Mouse (Mus musculus): ENCODE measurements around the gene Tmem45a2. TPM values are rescaled to one million over a fixed set of nuclear protein-coding genes. Genes with fewer than 3 reads are reported as not detected.

The Tmem45a2 gene
- not detected for total RNA-seq (2021)
- long read RNA-seq, experiment 1, result 0 reads
- long read RNA-seq, experiment 2, result 0 reads

- Histone ChIP-seq H3K4me3 (no peak within 1 kb of the TSS), H3K27ac (no peak within 1 kb of the TSS)
- TF ChIP-seq CTCF (IDR thresholded peaks at IDR 0.05), result no peak
- no peak for DNase-seq (ENCODE audit: extremely low spot score in 1 of 2, low spot score in 2 of 2)
- intact Hi-C loops (cut with DNase I), result no loop called here
Measured at GRCm38 (mm10) chr16:57071132-57071639, at the start of gene Tmem45a2. TSS of gene Tmem45a2 (minus strand) at chr16:57071372.

GRCm38 (mm10) chr16:57117562-57117961, 46.4 kb upstream of the Tmem45a2 start:
- TF ChIP-seq CTCF (IDR thresholded peaks at IDR 0.05), result no peak
- Histone ChIP-seq H3K4me3 (no peak overlapping the region), H3K27ac (no peak overlapping the region)
- intact Hi-C loops (cut with DNase I), result no loop called here
- no peak for DNase-seq (ENCODE audit: extremely low spot score in 1 of 2, low spot score in 2 of 2)

GRCm38 (mm10) chr16:57116066-57116465, 44.9 kb upstream of the Tmem45a2 start:
- TF ChIP-seq CTCF (IDR thresholded peaks at IDR 0.05), result peak; percentile 27
- no peak overlapping the region for H3K4me3 ChIP-seq
- intact Hi-C loops (cut with DNase I), result loop anchor here (1.0 kb wide), 1 partner anchor 61 kb away; no protein-coding TSS in a partner anchor
- DNase-seq (ENCODE audit: extremely low spot score in 1 of 2, low spot score in 2 of 2), result no peak
- no peak overlapping the region for H3K27ac ChIP-seq

DNA sequence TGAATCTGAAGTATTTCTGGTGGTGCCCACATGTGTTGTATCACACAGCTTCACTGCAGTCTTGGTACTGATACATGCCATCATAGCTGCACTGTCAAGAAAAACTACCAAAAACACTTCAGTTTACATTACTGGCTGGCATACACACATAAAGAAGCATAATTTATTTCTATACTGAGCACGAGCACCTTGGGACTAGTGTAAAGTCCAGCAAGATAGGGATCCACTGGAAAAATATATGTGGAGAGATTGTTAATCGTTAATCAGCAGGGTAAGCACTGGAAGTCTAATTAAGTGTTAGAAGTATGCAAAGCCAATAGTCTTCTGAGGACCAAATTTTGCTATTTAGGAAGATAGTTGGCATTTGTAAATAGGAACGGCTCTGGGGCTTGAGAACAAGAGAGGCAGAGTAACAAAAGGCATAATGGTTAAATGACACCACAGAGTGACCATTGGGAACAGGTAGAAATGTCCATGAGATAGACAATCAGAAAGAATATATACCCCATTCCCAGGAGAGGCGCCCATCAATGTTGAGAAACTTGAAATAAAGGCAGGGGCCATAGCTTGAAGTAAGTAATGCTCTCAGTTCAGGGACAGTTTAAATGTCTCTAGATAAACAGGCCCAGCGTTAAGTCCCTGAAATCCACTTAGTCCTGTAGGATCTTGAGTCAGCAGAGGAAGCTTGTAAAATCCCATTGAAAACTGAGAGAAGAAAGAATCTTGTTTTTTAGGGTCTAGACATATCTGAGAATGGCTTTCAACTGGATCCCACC, 35.2 kb upstream of the Tmem45a2 start:
- TF ChIP-seq CTCF (IDR thresholded peaks at IDR 0.05), result no peak
- H3K4me3 ChIP-seq, result no peak overlapping the region
- no peak for DNase-seq (ENCODE audit: extremely low spot score in 1 of 2, low spot score in 2 of 2)
- H3K27ac ChIP-seq, result no peak overlapping the region
- intact Hi-C loops (cut with DNase I), result no loop called here

- H3K4me3 ChIP-seq, result no peak overlapping the region
- no peak overlapping the region for H3K27ac ChIP-seq
- no peak for TF ChIP-seq CTCF (IDR thresholded peaks at IDR 0.05)
- intact Hi-C loops (cut with DNase I), result no loop called here
- no peak for DNase-seq (ENCODE audit: extremely low spot score in 1 of 2, low spot score in 2 of 2)
Measured at GRCm38 (mm10) chr16:57101174-57101573, 30.0 kb upstream of the Tmem45a2 start.

GRCm38 (mm10) chr16:57099572-57100237, 28.5 kb upstream of the Tmem45a2 start:
- no peak for DNase-seq (ENCODE audit: extremely low spot score in 1 of 2, low spot score in 2 of 2)
- H3K27ac ChIP-seq, result no peak overlapping the region
- no peak for TF ChIP-seq CTCF (IDR thresholded peaks at IDR 0.05)
- intact Hi-C loops (cut with DNase I), result no loop called here
- H3K4me3 ChIP-seq, result no peak overlapping the region

- H3K27ac ChIP-seq, result no peak overlapping the region
- DNase-seq (ENCODE audit: extremely low spot score in 1 of 2, low spot score in 2 of 2), result no peak
- no peak for TF ChIP-seq CTCF (IDR thresholded peaks at IDR 0.05)
- H3K4me3 ChIP-seq, result no peak overlapping the region
- intact Hi-C loops (cut with DNase I), result no loop called here
Measured at GRCm38 (mm10) chr16:57098468-57099144, 27.4 kb upstream of the Tmem45a2 start.

GRCm38 (mm10) chr16:57092911-57093605, 21.9 kb upstream of the Tmem45a2 start:
- no peak for TF ChIP-seq CTCF (IDR thresholded peaks at IDR 0.05)
- no peak for DNase-seq (ENCODE audit: extremely low spot score in 1 of 2, low spot score in 2 of 2)
- no peak overlapping the region for H3K4me3 ChIP-seq
- intact Hi-C loops (cut with DNase I), result loop anchor here (1.0 to 5.0 kb wide), 2 partner anchors 171 to 322 kb away; no protein-coding TSS in a partner anchor
- H3K27ac ChIP-seq, result no peak overlapping the region

GRCm38 (mm10) chr16:57092460-57092859, 21.3 kb upstream of the Tmem45a2 start:
- intact Hi-C loops (cut with DNase I), result loop anchor here (1.0 to 5.0 kb wide), 2 partner anchors 170 to 321 kb away; no protein-coding TSS in a partner anchor

GRCm38 (mm10) chr16:57079577-57079976, 8.4 kb upstream of the Tmem45a2 start:
- no peak overlapping the region for H3K27ac ChIP-seq
- H3K4me3 ChIP-seq, result no peak overlapping the region
- no peak for TF ChIP-seq CTCF (IDR thresholded peaks at IDR 0.05)
- intact Hi-C loops (cut with DNase I), result no loop called here
- no peak for DNase-seq (ENCODE audit: extremely low spot score in 1 of 2, low spot score in 2 of 2)

More at GRCm38 (mm10) chr16:57092460-57092859, 21.3 kb upstream of the Tmem45a2 start:
- DNase-seq (ENCODE audit: extremely low spot score in 1 of 2, low spot score in 2 of 2), result peak; percentile 51 to 69
- Histone ChIP-seq H3K27ac (no peak overlapping the region), H3K4me3 (no peak overlapping the region)
- TF ChIP-seq CTCF (IDR thresholded peaks at IDR 0.05), result peak; percentile 76

GRCm38 (mm10) chr16:57075986-57076385, 4.8 kb upstream of the Tmem45a2 start:
- intact Hi-C loops (cut with DNase I), result no loop called here
- DNase-seq (ENCODE audit: extremely low spot score in 1 of 2, low spot score in 2 of 2), result no peak
- Histone ChIP-seq H3K27ac (no peak overlapping the region), H3K4me3 (no peak overlapping the region)
- no peak for TF ChIP-seq CTCF (IDR thresholded peaks at IDR 0.05)

All from left cerebral cortex, adult 2 months (tissue).